Mouse (Mus musculus) E14TG2a.4 (cell line): ENCODE results near the gene Spata6.

Experiments
- CTCF ChIP-seq: conservative IDR thresholded peaks from 2 replicates; pipeline ENCODE4 v1.5.1; 2014; ENCODE audit warnings: low read length
- NANOG ChIP-seq: IDR thresholded peaks from 2 replicates; pipeline ENCODE4 v1.6.1; 2014; ENCODE audit warnings: borderline replicate concordance, low read length, mixed read lengths
- POU5F1 ChIP-seq: IDR thresholded peaks from 2 replicates; pipeline ENCODE4 v1.6.1; 2014; ENCODE audit warnings: low read length, borderline replicate concordance

GRCm38 (mm10) chr4:111852626-111853025 is 132.8 kb downstream of the Spata6 start:
- TF ChIP-seq CTCF (no peak), NANOG (no peak), POU5F1 (no peak)
